Mouse (Mus musculus) kidney, embryonic 16.5 days (tissue): ENCODE results near the gene Bloc1s1. TPM values are rescaled to one million over a fixed set of nuclear protein-coding genes. Genes with fewer than 3 reads are reported as not detected.

ENCODE experiments used
- ATAC-seq: fragments of 200-750 bp; cut with Nextera tagmentation; 2 replicates; pipeline ENCODE4 v1.8.0; 2017; ENCODE audit warnings: moderate TSS enrichment; ENCODE audit not compliant: low FRiP score, low TSS enrichment
- H3K27ac ChIP-seq: fragments of 300-500 bp; sonication (generic); 2 replicates; pipeline ENCODE4 v1.5.1; 2014; ENCODE audit warnings: low read length
- H3K27me3 ChIP-seq: fragments of 300-500 bp; sonication (generic); 2 replicates; pipeline ENCODE4 v1.6.1; 2014; ENCODE audit warnings: low read length, control low read depth, mixed read lengths; ENCODE audit not compliant: insufficient read depth
- H3K36me3 ChIP-seq: fragments of 300-500 bp; sonication (generic); 2 replicates; pipeline ENCODE4 v1.6.1; 2014; ENCODE audit warnings: low read length, control low read depth, mixed read lengths; ENCODE audit not compliant: insufficient read depth
- H3K4me1 ChIP-seq: fragments of 300-500 bp; sonication (generic); 2 replicates; pipeline ENCODE4 v1.6.1; 2014; ENCODE audit warnings: low read length, control low read depth, mixed read lengths; ENCODE audit not compliant: insufficient read depth
- H3K4me2 ChIP-seq: fragments of 300-500 bp; sonication (generic); replicated peaks from 2 replicates; pipeline ENCODE4 v1.6.1; 2014; ENCODE audit warnings: low read depth, low read length
- H3K4me3 ChIP-seq: fragments of 300-500 bp; sonication (generic); 2 replicates; pipeline ENCODE4 v1.5.1; 2014; ENCODE audit warnings: mild to moderate bottlenecking, low read length
- H3K9ac ChIP-seq: fragments of 300-500 bp; sonication (generic); replicated peaks from 2 replicates; pipeline ENCODE4 v1.6.1; 2014; ENCODE audit warnings: low read length
- H3K9me3 ChIP-seq: fragments of 300-500 bp; sonication (generic); 2 replicates; pipeline ENCODE4 v1.6.1; 2016; ENCODE audit warnings: low read length, control low read depth
- WGBS: fragments of 180-500 bp; shearing (Covaris S2); extraction: QIAGEN DNeasy Blood & Tissue Kit; methylation state at CpG from one replicate; pipeline ENCODE4 v1.1.7; 2014; 5-methylcytosine and 5-hydroxymethylcytosine counted together
- polyA plus RNA-seq: library from polyadenylated mRNA; unstranded; fragments of >200 nt; fragmentation: Nextera tagmentation; extraction: Ambion mirVana; gene quantifications from 2 replicates; pipeline ENCODE4 v1.2.1, GENCODE M21; 2015

The Bloc1s1 gene
- polyA plus RNA-seq, 1 experiment from 2014 or later = 234 TPM

DNA sequence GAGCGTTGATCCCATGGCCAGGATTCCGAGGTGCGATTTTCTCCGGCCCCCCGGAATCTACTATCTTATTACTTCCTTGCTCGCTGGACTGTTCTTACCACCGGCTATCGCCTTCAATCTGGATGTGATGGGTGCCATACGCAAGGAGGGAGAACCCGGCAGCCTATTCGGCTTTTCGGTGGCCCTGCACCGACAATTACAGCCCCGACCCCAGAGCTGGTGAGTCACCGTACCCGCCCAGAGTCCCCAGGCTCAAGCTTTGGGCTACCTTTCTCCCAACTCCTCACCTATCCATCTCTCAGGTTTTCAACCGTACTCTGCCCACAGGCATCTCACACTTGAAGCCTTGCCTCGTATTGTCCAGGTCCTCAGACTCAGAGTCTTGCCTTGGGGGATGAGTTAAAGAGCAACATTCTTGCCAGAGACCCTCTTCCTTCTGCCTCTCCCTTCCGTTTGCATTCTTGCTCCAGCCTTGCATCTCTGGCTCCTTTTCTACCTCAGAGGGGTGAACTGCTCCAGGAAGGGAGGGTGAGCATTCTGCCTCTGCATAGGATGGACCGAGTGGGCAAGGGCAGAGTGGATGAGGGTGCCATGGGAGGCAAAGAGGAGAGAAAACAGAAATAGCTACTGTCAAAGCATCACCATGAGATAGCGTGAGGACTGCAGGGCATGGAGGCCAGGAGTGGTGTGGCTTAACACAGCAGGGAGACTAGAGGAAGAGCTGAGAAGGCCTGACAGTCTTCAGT is 10.3 kb upstream of the Bloc1s1 start:
- Histone ChIP-seq H3K36me3 (no peaks in the 10 kb centered on the region), H3K9ac (peak overlapping the region; percentile 35; the same call in 1 of the 2 replicates), H3K27me3 (peaks cover 50% of the 10 kb centered on the region), H3K4me2 (peak overlapping the region; percentile 85), H3K4me3 (peak overlapping the region; percentile 51), H3K27ac (no peak overlapping the region), H3K4me1 (peaks cover 10% of the 10 kb centered on the region), H3K9me3 (no peaks in the 10 kb centered on the region)
- peak; percentile 27; the same call in 1 of the 2 replicates for ATAC-seq
- 2% methylated on average over 21 of the region's 21 CpGs for WGBS

DNA sequence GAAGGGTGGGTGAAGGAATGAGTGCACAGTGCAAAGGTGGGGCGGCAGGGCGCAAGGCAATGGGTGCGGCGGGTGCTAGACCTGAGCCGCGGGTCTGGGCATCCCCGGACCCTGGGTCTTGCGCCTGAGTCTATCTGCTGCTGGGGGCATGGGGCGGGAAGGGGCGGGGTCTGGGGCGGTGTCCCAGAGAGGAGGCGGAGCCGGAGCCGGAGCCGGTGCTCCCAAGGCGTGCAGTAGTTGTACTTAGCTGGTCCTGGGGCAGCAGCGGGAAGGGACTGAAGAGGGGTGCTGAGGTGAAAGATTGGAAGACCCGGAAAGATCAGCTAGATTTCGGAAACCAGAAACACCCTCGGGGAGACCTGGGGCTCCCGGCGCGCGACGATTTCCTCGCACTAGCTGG is 9.7 kb upstream of the Bloc1s1 start, which contains the start of gene Itga7:
Itga7 (plus strand) TSS at position 245 of the 400 bp plus-strand sequence.
- Histone ChIP-seq H3K4me3 (peak within 1 kb of the TSS; percentile 51), H3K36me3 (no peaks in the 10 kb centered on the region), H3K9ac (peak within 1 kb of the TSS; percentile 35), H3K4me1 (peaks cover 10% of the 10 kb centered on the region), H3K4me2 (peak within 1 kb of the TSS; percentile 85), H3K27me3 (peaks cover 50% of the 10 kb centered on the region), H3K9me3 (no peaks in the 10 kb centered on the region), H3K27ac (no peak within 1 kb of the TSS)
- peak; percentile 91 for ATAC-seq
- WGBS = under 1% methylated on average over 26 of the region's 26 CpGs

DNA sequence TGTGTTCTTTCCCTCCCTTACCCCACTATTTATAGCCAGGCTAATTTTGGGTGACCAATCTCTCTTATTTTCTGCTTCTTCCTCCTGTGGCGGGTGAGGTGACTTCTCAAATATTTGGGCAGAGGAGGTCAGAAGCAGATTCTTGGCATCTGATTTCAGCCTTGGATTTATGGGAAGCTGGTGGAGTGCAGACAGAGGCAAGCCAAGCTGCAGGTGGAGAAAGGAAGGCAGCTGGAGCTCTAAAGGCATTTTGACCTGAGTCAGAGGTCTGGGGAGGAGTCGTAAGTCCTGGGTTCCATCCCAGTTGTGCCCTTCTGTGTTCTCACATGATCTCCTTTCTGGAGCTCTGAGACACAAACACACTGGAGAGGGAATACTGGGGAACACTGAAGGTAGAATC is 7.6 kb upstream of the Bloc1s1 start:
- Histone ChIP-seq H3K27ac (no peak overlapping the region), H3K4me2 (no peak overlapping the region), H3K27me3 (peaks cover 53% of the 10 kb centered on the region), H3K9me3 (no peaks in the 10 kb centered on the region), H3K4me1 (peaks cover 10% of the 10 kb centered on the region), H3K4me3 (no peak overlapping the region), H3K36me3 (no peaks in the 10 kb centered on the region), H3K9ac (no peak overlapping the region)
- 36% methylated on average over 2 of the region's 2 CpGs for WGBS
- ATAC-seq = no peak

DNA sequence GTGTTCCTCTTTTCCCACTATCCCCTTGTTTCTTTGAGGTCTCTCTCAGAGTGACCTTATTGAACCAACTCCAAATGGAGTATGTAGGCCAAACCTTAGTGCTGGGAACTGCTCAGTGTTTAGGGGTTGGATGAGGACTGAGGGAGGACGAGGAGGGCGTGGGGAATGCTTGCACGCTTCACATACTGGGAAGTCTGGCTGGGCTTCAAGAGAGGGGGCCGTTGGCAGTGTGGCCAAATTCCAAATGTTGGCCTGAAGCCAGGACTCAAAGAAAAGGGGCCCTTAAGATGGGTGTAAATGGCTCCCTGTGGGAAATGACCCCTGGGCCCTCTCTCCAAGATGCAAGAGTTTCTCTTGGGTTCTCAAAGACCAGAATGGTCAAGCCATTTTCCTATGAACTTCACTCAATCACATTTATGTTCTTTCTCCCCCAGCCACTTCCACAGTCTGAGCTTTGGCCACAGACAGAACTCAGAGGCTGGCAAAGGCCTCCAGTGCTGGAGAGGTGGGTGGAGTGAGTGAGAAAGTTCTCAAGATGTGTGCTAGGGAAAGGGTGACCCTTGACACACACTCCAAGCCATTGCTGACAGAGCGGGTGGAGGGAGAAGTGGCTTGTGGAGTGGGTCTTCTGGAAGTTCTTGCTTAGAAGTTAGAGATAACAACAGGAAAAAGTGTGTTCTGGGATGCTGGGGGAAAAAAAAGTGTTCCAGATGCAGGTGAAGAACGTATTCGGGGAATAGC is 6.0 kb upstream of the Bloc1s1 start:
- H3K27me3 ChIP-seq = peaks cover 40% of the 10 kb centered on the region
- no peaks in the 10 kb centered on the region for H3K36me3 ChIP-seq
- H3K27ac ChIP-seq = no peak overlapping the region
- H3K4me2 ChIP-seq = no peak overlapping the region
- no peak for ATAC-seq
- no peak overlapping the region for H3K9ac ChIP-seq
- 60% methylated on average over 7 of the region's 7 CpGs for WGBS
- H3K4me1 ChIP-seq = peaks cover 10% of the 10 kb centered on the region
- H3K4me3 ChIP-seq = no peak overlapping the region
- no peaks in the 10 kb centered on the region for H3K9me3 ChIP-seq

DNA sequence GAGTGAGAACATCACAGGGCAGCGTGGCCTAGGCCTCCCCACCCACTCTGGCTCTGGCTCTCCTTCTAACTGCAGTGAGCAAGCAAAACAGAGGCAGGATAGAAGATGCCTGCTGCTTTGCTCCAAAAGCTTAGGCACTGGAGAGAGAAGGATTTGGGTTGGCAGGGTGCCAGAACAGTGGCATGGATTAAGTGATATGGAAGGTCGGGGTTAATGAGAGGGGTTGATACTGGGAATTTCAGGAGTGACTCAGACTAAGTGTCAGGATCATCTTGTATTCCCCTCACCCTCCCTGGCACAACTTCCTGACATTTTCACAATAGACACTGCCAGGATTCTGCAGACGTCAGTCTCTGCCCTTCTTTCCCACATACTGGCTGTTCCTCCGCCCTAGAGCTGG is 4.5 kb upstream of the Bloc1s1 start:
- H3K9me3 ChIP-seq = no peaks in the 10 kb centered on the region
- H3K36me3 ChIP-seq = no peaks in the 10 kb centered on the region
- peaks cover 10% of the 10 kb centered on the region for H3K4me1 ChIP-seq
- H3K9ac ChIP-seq = no peak overlapping the region
- no peak overlapping the region for H3K27ac ChIP-seq
- 41% methylated on average over 4 of the region's 4 CpGs for WGBS
- peaks cover 25% of the 10 kb centered on the region for H3K27me3 ChIP-seq
- no peak overlapping the region for H3K4me3 ChIP-seq
- no peak overlapping the region for H3K4me2 ChIP-seq
- ATAC-seq = no peak

DNA sequence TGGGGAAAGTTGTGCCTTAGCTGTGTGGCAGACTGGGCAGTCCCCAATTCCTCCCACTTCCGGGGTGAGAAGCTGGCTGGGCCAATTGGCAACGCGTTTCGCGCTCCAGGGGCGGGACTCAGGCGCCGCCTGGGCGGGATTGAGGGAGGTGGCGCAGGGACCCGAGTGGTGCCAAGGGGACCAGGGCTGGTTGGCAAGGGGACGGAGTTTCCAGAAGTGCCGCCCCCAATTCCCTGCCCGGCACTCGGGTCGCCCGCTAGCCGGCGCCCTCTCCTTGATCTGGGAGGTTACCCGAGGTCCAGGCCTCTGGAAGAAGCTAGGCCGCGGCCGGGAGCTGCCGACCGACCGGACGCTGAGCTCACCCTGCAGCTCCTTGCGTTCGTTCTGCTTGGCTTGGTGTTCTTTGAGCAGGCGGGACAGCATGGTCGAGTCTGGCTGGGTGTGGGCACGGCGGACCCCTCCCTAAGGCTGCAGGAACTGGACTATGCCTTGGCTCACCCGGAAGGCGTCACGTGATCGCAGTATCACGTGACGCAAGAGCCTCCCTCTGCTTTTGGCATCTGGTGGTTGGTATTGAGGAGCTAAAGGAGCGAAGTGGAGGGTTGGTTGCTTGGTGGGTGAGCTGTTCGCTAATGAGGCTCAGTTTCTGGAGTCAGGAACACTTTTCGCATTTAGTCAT is 683 bp downstream of the Bloc1s1 start:
- Histone ChIP-seq H3K9me3 (no peaks in the 10 kb centered on the region), H3K4me1 (peaks cover 48% of the 10 kb centered on the region), H3K4me3 (peak overlapping the region; percentile 83), H3K9ac (peak overlapping the region; percentile 83), H3K4me2 (peak overlapping the region; percentile 90), H3K27ac (peak overlapping the region; percentile 98), H3K36me3 (0 out of 2 replicates have a peak, but pooled peaks cover 3% of the 10 kb centered on the region), H3K27me3 (0 out of 2 replicates have a peak, but pooled peaks cover 3% of the 10 kb centered on the region)
- peak; percentile 95 for ATAC-seq
- WGBS = under 1% methylated on average over 42 of the region's 42 CpGs

DNA sequence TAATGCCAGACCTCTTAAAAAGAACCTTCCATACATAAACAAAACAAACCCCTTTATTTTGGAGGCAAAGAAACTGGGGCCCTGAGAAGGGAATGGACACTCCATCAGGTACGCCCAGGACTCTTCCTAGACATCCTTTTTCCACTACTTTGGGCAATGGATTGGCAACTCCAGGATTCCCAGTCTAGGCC is 1.1 kb downstream of the Bloc1s1 start, which contains the start of gene Rdh5:
Rdh5 (minus strand) TSS at position 67 of the 191 bp plus-strand sequence.
- peak within 1 kb of the TSS; percentile 98 for H3K27ac ChIP-seq
- peak within 1 kb of the TSS; percentile 83 for H3K9ac ChIP-seq
- WGBS = 16% methylated on average over 1 of the region's 1 CpGs
- 0 out of 2 replicates have a peak, but pooled peaks cover 3% of the 10 kb centered on the region for H3K27me3 ChIP-seq
- peak within 1 kb of the TSS; percentile 90 for H3K4me2 ChIP-seq
- peaks cover 48% of the 10 kb centered on the region for H3K4me1 ChIP-seq
- no peak for ATAC-seq
- peak within 1 kb of the TSS; percentile 83 for H3K4me3 ChIP-seq
- no peaks in the 10 kb centered on the region for H3K9me3 ChIP-seq
- H3K36me3 ChIP-seq = peaks cover 7% of the 10 kb centered on the region

DNA sequence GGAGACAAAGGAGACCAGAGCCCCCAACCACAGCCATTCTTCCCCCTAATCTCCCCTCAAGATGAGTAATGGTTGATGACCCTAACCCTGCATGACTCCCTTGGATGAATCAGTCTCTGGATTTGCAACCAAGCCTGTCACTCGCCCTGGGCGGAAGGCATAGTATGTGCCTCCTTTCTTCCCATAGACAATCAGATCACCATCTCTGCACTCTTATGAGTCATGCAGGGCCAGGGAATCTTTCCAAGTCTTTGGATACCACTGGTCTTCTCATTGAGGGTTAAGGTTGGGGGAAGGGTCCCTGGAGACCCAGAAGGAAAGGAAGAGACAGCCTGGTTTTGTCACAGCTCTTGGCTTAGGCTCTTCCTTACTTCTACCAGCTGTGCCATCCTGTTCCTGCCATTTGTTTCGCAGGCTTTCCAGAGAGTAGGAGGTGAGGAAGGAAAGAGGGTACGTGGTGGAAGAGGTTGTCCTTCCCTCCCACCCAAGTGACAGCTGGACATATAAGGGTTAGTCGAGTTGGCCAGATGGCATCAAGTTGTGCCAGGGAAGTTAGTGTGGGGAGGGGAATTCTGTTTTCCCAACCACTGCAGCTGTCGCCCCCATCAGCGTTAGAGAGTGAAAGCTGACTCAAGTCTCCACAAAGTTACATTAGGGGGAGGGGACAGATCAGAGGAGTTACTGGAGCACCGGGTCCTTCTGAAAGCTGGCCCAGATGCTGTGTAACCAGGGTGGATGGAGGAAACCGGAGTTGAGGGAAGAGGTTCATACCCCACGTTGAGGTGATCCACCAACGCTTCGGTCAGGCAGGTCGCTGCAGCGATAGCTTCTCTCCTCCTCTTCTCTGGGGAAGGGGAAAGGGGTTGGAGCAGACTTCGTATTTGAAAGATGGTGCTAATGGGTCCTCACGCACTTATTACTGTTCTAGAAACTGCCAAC is 1.7 kb downstream of the Bloc1s1 start:
- H3K9ac ChIP-seq = peak overlapping the region; percentile 83
- H3K9me3 ChIP-seq = no peaks in the 10 kb centered on the region
- peak overlapping the region; percentile 98 for H3K27ac ChIP-seq
- 72% methylated on average over 16 of the region's 16 CpGs for WGBS
- peak overlapping the region; percentile 83 for H3K4me3 ChIP-seq
- peaks cover 48% of the 10 kb centered on the region for H3K4me1 ChIP-seq
- peaks cover 12% of the 10 kb centered on the region for H3K36me3 ChIP-seq
- 0 out of 2 replicates have a peak, but pooled peaks cover 3% of the 10 kb centered on the region for H3K27me3 ChIP-seq
- ATAC-seq = no peak
- H3K4me2 ChIP-seq = peak overlapping the region; percentile 90

DNA sequence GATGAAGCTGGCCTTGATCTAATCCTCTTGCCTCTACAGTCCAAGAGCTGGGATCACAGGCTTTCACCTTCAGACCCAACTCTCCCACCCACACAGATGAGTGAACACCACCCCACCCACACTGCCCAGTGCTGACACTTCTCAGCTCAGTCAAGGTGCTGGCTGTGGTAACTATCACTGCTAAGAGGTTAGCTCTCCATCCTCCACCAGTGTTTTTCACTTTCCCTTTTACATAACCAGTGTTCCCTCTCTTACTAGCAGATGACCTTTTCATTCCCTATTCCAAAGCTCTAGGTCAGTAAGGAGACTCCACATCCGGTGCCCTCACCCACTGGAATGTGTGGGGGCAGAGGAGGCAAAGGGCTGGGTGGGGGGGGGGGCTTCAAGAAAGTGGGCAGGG is 2.6 kb downstream of the Bloc1s1 start:
- Histone ChIP-seq H3K36me3 (peaks cover 21% of the 10 kb centered on the region), H3K4me2 (0 out of 2 replicates have a peak overlapping the region, but pooled peaks have one; percentile 10), H3K4me3 (no peak overlapping the region), H3K27ac (peak overlapping the region; percentile 76), H3K27me3 (no peaks in the 10 kb centered on the region), H3K9ac (peak overlapping the region; percentile 31; the same call in 1 of the 2 replicates), H3K4me1 (peaks cover 48% of the 10 kb centered on the region), H3K9me3 (no peaks in the 10 kb centered on the region)
- 43% methylated on average over 1 of the region's 1 CpGs for WGBS
- ATAC-seq = no peak
